Mouse (Mus musculus) cerebellum, postnatal 4 days (tissue): ENCODE measurements around the gene Espnl.

ENCODE experiments used
- DNase-seq, 2 experiments: peaks; one replicate each; pipeline ENCODE4 v3.0.0; 2022; ENCODE audit warnings: low spot score in 2 of 2, mixed read lengths in 1 of 2

Gene Espnl

GRCm38 (mm10) chr1:91380453-91381090 lies 58.7 kb downstream of the Espnl start:
- DNase-seq = peak; percentile 74 to 79

GRCm38 (mm10) chr1:91381091-91381471 lies 59.2 kb downstream of the Espnl start:
- no peak for DNase-seq

- no peak for DNase-seq
Observed at GRCm38 (mm10) chr1:91390369-91390768, 68.5 kb downstream of the Espnl start.

- no peak for DNase-seq
Observed at GRCm38 (mm10) chr1:91397927-91398259, 76.0 kb downstream of the Espnl start.
